Mouse (Mus musculus): ENCODE data around the gene Gm20521.
"Not testable (repeated sequence)": the region's sequence is repeated elsewhere in the genome, so short reads cannot be mapped to it uniquely, and the experiment has no call there.

Gm20521 gene

GRCm38 (mm10) chr14:54935904-54936830 is 52.9 kb downstream of the Gm20521 start, which contains the start of gene Cmtm5:
Gene Cmtm5, plus strand, starts transcription at chr14:54936261.
- CTCF ChIA-PET, result no interaction called here

GRCm38 (mm10) chr14:54936831-54937160 is 53.6 kb downstream of the Gm20521 start:
- CTCF ChIA-PET, result no interaction called here

- CTCF ChIA-PET, result interaction anchor here (0.6 kb wide), 2 partner anchors 111 to 334 kb away, joined by 4 to 7 read pairs; no protein-coding TSS in a partner anchor
Observed at GRCm38 (mm10) chr14:54937361-54938182, 54.3 kb downstream of the Gm20521 start.

GRCm38 (mm10) chr14:54938431-54939219 is 55.4 kb downstream of the Gm20521 start:
- CTCF ChIA-PET, result interaction anchor here (0.6 to 1.1 kb wide), 3 partner anchors 16 to 332 kb away, joined by 3 to 4 read pairs (median 3); no protein-coding TSS in a partner anchor

- CTCF ChIA-PET, result interaction anchor here (0.6 to 1.1 kb wide), 2 partner anchors 96 to 104 kb away, joined by 3 to 15 read pairs; no protein-coding TSS in a partner anchor
Observed at GRCm38 (mm10) chr14:54939434-54940175, 56.4 kb downstream of the Gm20521 start.

GRCm38 (mm10) chr14:54940176-54940530 is 56.9 kb downstream of the Gm20521 start:
- CTCF ChIA-PET, result no interaction called here

- CTCF ChIA-PET, result interaction anchor here (0.7 kb wide), 1 partner anchor 116 kb away, joined by 7 read pairs; no protein-coding TSS in a partner anchor
Observed at GRCm38 (mm10) chr14:54941024-54941978, 58.1 kb downstream of the Gm20521 start.

- CTCF ChIA-PET, result no interaction called here
Observed at GRCm38 (mm10) chr14:54942479-54942878, 59.2 kb downstream of the Gm20521 start.

GRCm38 (mm10) chr14:54943971-54944370 is 60.7 kb downstream of the Gm20521 start:
- CTCF ChIA-PET, result no interaction called here

- CTCF ChIA-PET, result no interaction called here
Observed at GRCm38 (mm10) chr14:54944939-54945338, 61.7 kb downstream of the Gm20521 start.

GRCm38 (mm10) chr14:54945975-54946704 is 62.9 kb downstream of the Gm20521 start:
- CTCF ChIA-PET, result interaction anchor here (0.5 kb wide), 1 partner anchor 80 kb away, joined by 14 read pairs; no protein-coding TSS in a partner anchor

GRCm38 (mm10) chr14:54947008-54947407 is 63.8 kb downstream of the Gm20521 start:
- CTCF ChIA-PET, result not testable (repeated sequence)
